Mouse (Mus musculus) kidney, postnatal 0 days (tissue): ENCODE results near the gene Ngef. TPM values are rescaled to one million over a fixed set of nuclear protein-coding genes. Genes with fewer than 3 reads are reported as not detected.

Experiments
- ATAC-seq: fragments of 200-750 bp; cut with Nextera tagmentation; replicated peaks from 2 replicates; pipeline ENCODE4 v1.8.0; 2017; ENCODE audit warnings: low read depth, moderate number of reproducible peaks, moderate TSS enrichment, moderate library complexity; ENCODE audit not compliant: low FRiP score
- DNase-seq: peaks from one replicate; pipeline ENCODE4 v3.0.0-alpha.2; 2016; ENCODE audit warnings: low spot score
- H3K27ac ChIP-seq: fragments of 300-500 bp; sonication (generic); 2 replicates; pipeline ENCODE4 v1.5.1; 2014; ENCODE audit warnings: mild to moderate bottlenecking
- H3K27me3 ChIP-seq: fragments of 300-500 bp; sonication (generic); 2 replicates; pipeline ENCODE4 v1.6.1; 2014; ENCODE audit warnings: low read length, mixed read lengths; ENCODE audit not compliant: insufficient read depth
- H3K36me3 ChIP-seq: fragments of 300-500 bp; sonication (generic); 2 replicates; pipeline ENCODE4 v1.6.1; 2014; ENCODE audit warnings: low read length, mixed read lengths; ENCODE audit not compliant: insufficient read depth
- H3K4me1 ChIP-seq: fragments of 300-500 bp; sonication (generic); replicated peaks from 2 replicates; pipeline ENCODE4 v1.6.1; 2014; ENCODE audit warnings: antibody characterized with exemption, low read length, mixed read lengths; ENCODE audit not compliant: insufficient read depth
- H3K4me2 ChIP-seq: fragments of 300-500 bp; sonication (generic); 2 replicates; pipeline ENCODE4 v1.6.1; 2014; ENCODE audit warnings: mild to moderate bottlenecking, low read length, moderate library complexity, mixed read lengths
- H3K4me3 ChIP-seq: fragments of 300-500 bp; sonication (generic); replicated peaks from 2 replicates; pipeline ENCODE4 v1.5.1; 2014; ENCODE audit warnings: low read depth, low read length
- H3K9ac ChIP-seq: fragments of 300-500 bp; sonication (generic); 2 replicates; pipeline ENCODE4 v1.6.1; 2014; ENCODE audit warnings: low read depth, low read length
- H3K9me3 ChIP-seq: fragments of 300-500 bp; sonication (generic); replicated peaks from 2 replicates; pipeline ENCODE4 v1.6.1; 2016; ENCODE audit warnings: low read length, inconsistent platforms, mixed read lengths
- CTCF ChIP-seq: IDR thresholded peaks from 2 replicates; pipeline ENCODE4 v1.5.1; 2016; ENCODE audit warnings: antibody characterized with exemption, low read depth, mild to moderate bottlenecking, moderate library complexity
- WGBS: fragments of 180-500 bp; shearing (Covaris S2); extraction: QIAGEN DNeasy Blood & Tissue Kit; methylation state at CpG from one replicate; pipeline ENCODE4 v1.1.7; 2014; 5-methylcytosine and 5-hydroxymethylcytosine counted together
- polyA plus RNA-seq: library from polyadenylated mRNA; unstranded; fragments of >200 nt; fragmentation: Nextera tagmentation; extraction: Ambion mirVana; gene quantifications from 2 replicates; pipeline ENCODE4 v1.2.1, GENCODE M21; 2015

Gene Ngef
- polyA plus RNA-seq = 4.3 and 4.4 TPM in 2 replicates

DNA sequence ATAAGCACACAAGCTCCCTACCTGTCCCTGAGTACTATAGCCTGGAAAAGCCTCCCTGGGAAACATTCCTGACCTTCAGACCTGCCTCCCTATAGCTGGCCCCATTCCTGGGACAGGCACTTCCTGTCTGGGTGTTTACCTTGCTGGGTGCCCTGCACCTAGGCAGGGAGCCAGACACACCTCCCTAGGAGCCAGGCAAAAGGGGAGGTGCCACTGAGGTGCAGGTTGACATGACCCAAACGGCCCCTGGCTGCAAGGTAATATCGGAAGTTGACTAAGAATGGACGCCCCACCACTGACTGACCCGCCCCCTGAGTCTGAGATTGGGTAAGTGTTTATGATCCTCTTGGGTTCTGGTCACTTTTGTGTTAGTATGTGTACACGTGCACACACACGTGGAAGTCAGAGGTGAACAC, at the start of gene Ngef:
Gene Ngef, minus strand, starts transcription at position 71 of the 416 bp plus-strand sequence.
- Histone ChIP-seq H3K4me2 (peak within 1 kb of the TSS; percentile 30; the same call in 1 of the 2 replicates), H3K9ac (no peak within 1 kb of the TSS), H3K4me1 (0 out of 2 replicates have a peak, but pooled peaks cover 6% of the 10 kb centered on the region), H3K9me3 (no peaks in the 10 kb centered on the region), H3K4me3 (no peak within 1 kb of the TSS), H3K27ac (peak within 1 kb of the TSS; percentile 78), H3K27me3 (no peaks in the 10 kb centered on the region), H3K36me3 (no peaks in the 10 kb centered on the region)
- 55% methylated on average over 6 of the region's 6 CpGs for WGBS
- ATAC-seq = peak; percentile 69
- TF ChIP-seq CTCF = no peak
- DNase-seq = peak; percentile 15

DNA sequence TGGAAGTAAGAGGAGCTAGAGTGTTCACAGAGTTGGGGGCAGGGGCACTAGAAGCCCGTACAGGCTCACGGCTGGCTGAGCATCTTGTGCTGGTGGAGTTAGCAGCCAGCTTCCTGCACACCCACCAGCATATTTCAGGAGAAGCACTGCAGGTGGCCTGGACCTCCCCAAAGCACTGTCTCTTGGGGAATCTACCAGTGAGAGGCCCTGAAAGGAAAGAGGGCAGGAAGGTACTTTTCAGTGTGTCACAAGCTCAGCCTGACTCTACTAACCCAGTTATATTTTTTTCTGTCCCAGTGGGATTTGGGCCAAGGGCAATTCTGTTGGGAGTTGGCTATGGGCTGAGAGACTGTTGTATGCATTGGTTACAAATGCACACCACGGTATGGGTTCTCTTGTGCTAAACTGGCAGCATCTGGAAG, 48.2 kb upstream of the Ngef start:
- Histone ChIP-seq H3K27me3 (no peaks in the 10 kb centered on the region), H3K4me1 (no peaks in the 10 kb centered on the region), H3K4me2 (peak overlapping the region; percentile 45), H3K27ac (no peak overlapping the region), H3K9ac (no peak overlapping the region), H3K9me3 (no peaks in the 10 kb centered on the region), H3K36me3 (no peaks in the 10 kb centered on the region), H3K4me3 (no peak overlapping the region)
- ATAC-seq (no peak), DNase-seq (no peak)
- 39% methylated on average over 3 of the region's 3 CpGs for WGBS
- TF ChIP-seq CTCF = no peak

DNA sequence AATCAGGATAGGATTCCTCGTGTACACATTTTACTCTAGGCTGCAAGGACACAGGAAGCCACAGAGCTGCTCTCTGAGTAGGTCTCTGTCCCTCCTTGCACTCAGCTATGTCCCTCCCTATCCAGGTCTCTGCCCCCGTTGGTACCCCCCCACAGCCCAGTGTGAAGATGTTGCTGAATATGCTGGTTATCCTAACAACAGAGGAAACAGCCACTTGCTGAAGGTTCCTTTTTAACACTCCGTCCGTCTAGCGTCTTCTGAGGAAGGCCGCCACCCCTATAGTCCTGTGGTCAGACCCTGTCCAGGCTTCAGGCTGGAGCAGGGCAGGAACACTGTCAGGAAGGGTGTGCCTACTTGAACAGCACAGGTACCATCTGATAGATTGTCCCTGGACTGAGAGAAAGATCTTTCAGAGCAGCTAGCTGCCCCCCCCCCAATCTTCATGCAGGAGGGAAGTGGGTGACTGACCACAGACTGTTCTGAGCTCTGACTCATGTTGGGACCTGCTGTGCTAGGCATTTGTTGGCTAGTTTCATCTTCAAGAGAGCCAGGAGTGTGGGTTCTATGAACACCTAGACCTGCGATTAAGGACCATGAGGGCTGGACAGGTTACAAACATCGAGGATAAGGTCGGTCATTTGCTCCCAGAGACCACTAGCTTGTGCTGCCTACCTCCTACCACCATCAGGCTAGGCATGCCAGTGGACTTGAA, 47.6 kb upstream of the Ngef start:
- H3K27ac ChIP-seq = peak overlapping the region; percentile 72; the same call in 1 of the 2 replicates

DNA sequence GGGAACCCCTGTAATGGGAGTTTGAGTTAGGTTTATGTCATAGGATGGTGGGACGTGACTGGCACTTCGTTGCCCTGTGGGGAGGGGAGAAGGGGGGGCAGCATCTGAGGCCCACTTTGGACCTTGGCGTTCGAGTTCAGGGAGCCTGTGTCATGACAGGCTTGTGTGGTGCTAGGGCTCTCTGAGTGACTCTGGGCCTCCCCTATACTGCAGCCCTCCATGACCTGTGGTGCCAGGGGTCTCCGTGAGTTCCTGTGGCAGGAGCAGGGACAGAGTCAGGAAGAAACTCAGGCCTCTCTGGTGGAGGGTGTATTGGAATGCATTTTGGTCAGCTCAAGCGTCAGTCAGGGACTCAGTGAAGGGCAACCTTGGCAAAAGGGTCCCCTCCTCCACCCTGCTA, 47.0 kb upstream of the Ngef start:
- Histone ChIP-seq H3K9ac (peak overlapping the region; percentile 51; the same call in 1 of the 2 replicates), H3K27me3 (no peaks in the 10 kb centered on the region), H3K4me3 (peak overlapping the region; percentile 20; the same call in 1 of the 2 replicates), H3K4me2 (peak overlapping the region; percentile 45), H3K4me1 (no peaks in the 10 kb centered on the region), H3K9me3 (no peaks in the 10 kb centered on the region), H3K27ac (peak overlapping the region; percentile 72), H3K36me3 (no peaks in the 10 kb centered on the region)
- 0 out of 2 replicates have a peak, but pooled peaks have one; percentile 10 for ATAC-seq
- 64% methylated on average over 6 of the region's 6 CpGs for WGBS
- no peak for DNase-seq
- TF ChIP-seq CTCF = no peak

More for the DNA sequence above, 47.6 kb upstream of the Ngef start:
- 87% methylated on average over 9 of the region's 9 CpGs for WGBS
- Histone ChIP-seq H3K9ac (0 out of 2 replicates have a peak overlapping the region, but pooled peaks have one; percentile 51), H3K4me1 (no peaks in the 10 kb centered on the region), H3K27me3 (no peaks in the 10 kb centered on the region), H3K4me3 (peak overlapping the region; percentile 20; the same call in 1 of the 2 replicates), H3K4me2 (peak overlapping the region; percentile 45), H3K36me3 (no peaks in the 10 kb centered on the region), H3K9me3 (no peaks in the 10 kb centered on the region)
- DNase-seq (no peak), ATAC-seq (no peak)
- no peak for TF ChIP-seq CTCF

DNA sequence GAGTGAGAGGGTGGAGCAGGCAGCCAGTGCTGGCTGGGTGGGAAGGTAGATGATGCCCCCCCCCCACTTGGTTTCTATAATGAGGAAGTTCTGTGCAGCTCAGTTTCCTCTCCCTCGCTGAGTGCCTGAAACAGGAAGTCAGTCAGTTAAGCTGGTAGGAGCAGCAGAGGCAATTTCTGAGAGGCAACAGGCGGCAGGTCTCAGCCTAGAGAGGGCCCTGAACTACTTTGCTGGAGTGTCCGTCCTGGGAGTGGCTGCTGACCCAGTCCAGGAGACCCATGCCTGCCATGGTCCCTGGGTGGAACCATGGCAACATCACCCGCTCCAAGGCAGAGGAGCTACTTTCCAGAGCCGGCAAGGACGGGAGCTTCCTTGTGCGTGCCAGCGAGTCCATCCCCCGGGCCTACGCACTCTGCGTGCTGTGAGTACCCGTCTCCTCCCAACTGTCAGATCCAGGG, 46.6 kb upstream of the Ngef start, which contains the start of gene Inpp5d:
Gene Inpp5d, plus strand, starts transcription at position 102 of the 458 bp plus-strand sequence.
- H3K36me3 ChIP-seq = no peaks in the 10 kb centered on the region
- peak within 1 kb of the TSS; percentile 20; the same call in 1 of the 2 replicates for H3K4me3 ChIP-seq
- peak; percentile 43; the same call in 1 of the 2 replicates for ATAC-seq
- WGBS = 78% methylated on average over 12 of the region's 12 CpGs
- peak within 1 kb of the TSS; percentile 51; the same call in 1 of the 2 replicates for H3K9ac ChIP-seq
- no peaks in the 10 kb centered on the region for H3K4me1 ChIP-seq
- peak within 1 kb of the TSS; percentile 45 for H3K4me2 ChIP-seq
- H3K27ac ChIP-seq = peak within 1 kb of the TSS; percentile 72
- DNase-seq = peak; percentile 35
- TF ChIP-seq CTCF = no peak
- no peaks in the 10 kb centered on the region for H3K27me3 ChIP-seq
- no peaks in the 10 kb centered on the region for H3K9me3 ChIP-seq

DNA sequence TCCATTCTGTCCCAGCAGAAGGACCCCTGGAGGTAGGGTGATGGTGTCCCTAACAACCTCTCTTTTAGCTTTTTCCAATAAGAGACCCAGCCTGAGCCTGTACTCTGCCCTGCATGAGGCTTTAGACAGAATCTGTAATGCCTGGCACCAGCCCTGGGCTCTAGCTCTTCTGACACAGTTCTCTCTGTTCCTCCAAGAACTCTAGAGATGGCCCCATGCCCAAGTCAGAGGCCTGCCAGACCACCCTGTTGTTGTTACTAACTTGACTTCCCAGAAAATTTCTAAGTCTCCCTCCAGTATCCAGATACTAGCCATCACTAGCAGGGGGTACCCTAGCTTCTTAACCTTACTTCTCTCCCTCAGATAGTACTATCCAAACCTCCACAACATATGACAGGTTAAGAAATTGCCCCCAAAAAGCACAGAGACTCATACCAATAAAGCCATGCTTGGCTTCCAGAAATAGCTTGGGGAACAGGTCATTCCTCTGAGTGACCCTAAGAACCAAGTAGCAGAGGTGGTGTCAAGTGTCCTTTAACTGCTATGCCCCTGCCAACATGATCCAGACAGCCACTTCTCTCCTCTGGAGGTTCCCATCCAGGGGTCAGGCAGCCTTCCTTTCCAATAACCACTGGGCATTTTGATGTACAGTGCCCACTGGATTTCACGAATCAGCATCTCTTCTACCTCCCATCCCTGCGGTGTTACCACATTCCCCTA, 41.1 kb upstream of the Ngef start:
- no peak overlapping the region for H3K4me2 ChIP-seq
- no peaks in the 10 kb centered on the region for H3K4me1 ChIP-seq
- no peak for DNase-seq
- ATAC-seq = no peak
- no peaks in the 10 kb centered on the region for H3K9me3 ChIP-seq
- H3K27me3 ChIP-seq = no peaks in the 10 kb centered on the region
- H3K27ac ChIP-seq = no peak overlapping the region
- no peak overlapping the region for H3K4me3 ChIP-seq
- 87% methylated on average over 2 of the region's 2 CpGs for WGBS
- TF ChIP-seq CTCF = no peak
- no peaks in the 10 kb centered on the region for H3K36me3 ChIP-seq
- H3K9ac ChIP-seq = no peak overlapping the region
